Mouse (Mus musculus): ENCODE data around the gene Sapcd2.

Sapcd2 gene

DNA sequence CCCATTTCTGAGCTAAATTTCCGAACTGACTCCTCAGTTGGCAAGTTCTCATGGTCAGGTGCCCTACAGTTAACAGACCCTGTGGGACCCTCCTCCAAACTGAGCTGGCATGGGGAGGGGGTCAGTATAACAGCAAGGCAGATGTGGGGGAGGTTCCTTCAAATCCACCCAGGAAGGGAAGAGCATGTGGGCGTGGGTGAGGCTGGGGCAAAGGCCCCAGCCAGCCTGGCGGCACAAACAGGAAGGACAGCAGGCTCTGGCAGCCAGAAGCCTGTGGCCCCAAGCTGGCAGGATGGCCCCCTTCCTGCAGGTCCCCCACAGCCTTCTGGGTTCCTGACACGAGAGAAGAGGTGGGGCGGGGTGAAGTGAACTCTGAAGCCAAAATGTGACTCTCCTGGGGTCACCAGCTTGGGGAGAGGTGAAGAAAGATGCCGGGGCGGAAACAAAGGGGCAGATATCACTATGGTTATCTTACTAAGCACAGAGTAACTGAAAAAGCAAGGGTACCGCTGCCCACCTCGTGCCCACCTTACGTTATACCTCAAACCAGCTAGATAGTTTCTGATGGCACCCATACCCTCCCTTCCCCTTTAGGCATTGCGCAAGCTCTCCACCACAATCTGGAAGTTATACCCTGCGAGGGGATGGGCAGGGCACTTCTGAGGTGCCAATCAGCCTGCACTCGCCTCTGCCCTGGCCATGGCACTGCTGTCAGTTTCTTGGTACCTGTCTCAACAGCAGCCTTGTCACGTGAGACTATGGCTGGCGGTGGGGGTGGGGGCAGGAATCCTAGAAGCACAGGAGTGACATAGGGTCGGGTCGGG, 50.7 kb downstream of the Sapcd2 start, which contains the start of gene Fut7:
Fut7 (plus strand) TSS at position 681 of the 824 bp plus-strand sequence.
- intact Hi-C loops (cut with DNase I): loop anchor here (2.0 to 5.0 kb wide), 3 partner anchors 60 to 125 kb away; partner anchors contain the start of gene Traf2

DNA sequence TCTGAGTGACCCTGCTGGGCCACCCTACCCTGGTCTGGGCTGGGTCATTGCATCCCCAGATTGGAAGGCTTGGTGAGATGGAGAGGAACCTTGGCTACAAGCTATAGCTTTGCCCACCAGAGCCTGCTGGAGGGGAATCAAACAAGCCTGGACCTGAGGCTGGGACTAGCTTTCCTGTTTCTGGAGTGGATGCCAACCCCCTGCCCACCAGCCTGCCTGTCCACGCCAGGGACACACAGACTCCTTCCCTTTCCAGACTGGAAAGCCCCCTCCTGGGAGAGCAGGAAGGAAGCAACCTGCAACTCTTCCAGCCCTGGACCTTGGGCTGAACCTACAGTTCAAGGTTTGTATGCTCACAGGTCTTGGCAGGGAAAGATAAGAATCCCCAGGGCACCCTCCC, 51.5 kb downstream of the Sapcd2 start:
- intact Hi-C loops (cut with DNase I): loop anchor here (2.0 to 5.0 kb wide), 3 partner anchors 59 to 124 kb away; partner anchors contain the start of gene Traf2

DNA sequence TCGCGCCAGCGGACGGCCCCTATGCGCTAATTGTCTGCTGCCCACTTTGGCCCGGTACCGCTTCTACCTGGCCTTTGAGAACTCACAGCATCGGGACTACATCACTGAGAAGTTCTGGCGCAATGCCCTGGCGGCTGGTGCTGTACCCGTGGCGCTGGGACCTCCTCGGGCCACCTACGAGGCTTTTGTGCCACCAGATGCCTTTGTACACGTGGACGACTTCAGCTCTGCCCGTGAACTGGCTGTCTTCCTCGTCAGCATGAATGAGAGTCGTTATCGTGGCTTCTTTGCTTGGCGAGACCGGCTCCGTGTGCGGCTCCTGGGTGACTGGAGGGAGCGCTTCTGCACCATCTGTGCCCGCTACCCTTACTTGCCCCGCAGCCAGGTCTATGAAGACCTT, 53.4 kb downstream of the Sapcd2 start:
- intact Hi-C loops (cut with DNase I): no loop called here

DNA sequence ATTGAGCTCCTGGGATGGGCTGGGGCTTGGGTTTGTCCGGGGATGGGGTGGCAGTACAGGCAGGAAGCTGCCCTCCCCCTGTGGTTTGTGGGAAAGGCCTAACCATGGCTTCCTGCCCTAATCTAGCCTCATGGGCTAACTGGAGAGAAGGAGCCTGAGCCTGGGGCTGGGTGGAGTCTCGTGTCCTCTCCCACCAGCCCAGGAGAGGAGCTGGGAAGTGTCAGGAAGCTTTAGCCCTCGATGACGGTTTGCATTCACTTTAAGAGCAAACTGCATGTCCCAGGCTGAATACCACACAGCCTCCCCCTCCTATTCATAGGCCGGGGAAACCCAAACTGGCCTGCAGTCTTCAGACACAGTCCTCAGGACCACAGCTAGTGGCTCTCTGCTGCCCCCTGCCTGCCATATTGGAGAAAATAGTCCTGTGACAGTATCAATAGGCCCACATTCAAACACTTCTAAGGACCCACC, 54.6 kb downstream of the Sapcd2 start:
- intact Hi-C loops (cut with DNase I): no loop called here

DNA sequence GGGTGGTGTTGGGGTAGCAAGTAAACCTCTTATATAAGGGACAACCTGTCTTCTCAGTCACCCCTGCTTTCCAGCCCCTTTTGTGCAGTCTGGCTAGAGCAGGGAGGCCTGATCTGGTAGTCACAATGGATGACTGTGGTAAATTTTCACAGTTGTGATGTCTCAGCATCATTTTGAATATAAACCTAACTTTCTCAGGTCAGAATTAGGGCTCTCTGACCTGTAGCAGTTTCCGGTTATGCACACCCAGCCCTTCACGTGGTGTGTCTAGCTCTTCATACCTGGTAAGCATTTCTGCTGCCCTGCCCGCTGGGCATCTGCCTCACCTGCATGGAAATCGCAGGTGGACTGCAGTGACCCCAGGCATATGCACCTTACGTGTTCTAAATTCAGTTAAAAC, 55.1 kb downstream of the Sapcd2 start:
- intact Hi-C loops (cut with DNase I): no loop called here
